Mouse (Mus musculus): Measurements from ENCODE around the gene Gm20388. TPM values are rescaled to one million over a fixed set of nuclear protein-coding genes. Genes with fewer than 3 reads are reported as not detected.
A peak's percentile ranks its signal among the peaks of the same experiment; 100 is the strongest.

Gene Gm20388
- total and polyA plus RNA-seq, 2 experiments from 2014 or later: 51.3 TPM; not detected in 1

DNA sequence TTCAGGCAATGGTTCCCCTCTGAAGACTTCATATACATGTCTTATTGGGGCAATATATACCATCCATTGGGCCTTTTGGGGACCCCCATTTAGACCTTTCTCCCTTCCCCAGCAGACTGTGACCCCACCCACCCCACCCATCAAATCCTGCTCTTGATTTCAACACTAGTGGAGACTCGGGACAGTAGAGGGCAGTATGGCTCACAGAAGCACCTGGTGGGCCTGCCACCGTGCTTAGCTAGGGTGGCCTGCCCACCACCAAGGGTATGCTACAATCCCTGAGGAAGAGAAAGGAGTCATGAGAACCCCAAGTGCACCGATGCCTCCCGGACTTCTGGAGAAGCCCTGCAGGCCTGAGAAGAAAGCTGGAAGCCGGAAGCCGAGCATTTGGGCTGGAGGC is 2428.2 kb downstream of the Gm20388 start:
- Histone ChIP-seq H3K36me3 (ENCODE audit: insufficient read depth) (no peaks in the 10 kb centered on the region), H3K27me3 (ENCODE audit: insufficient read depth, low read length) (peaks cover 32% of the 10 kb centered on the region), H3K9me3 (ENCODE audit: low read length) (no peaks in the 10 kb centered on the region), H3K4me1 (ENCODE audit: insufficient read depth) (0 out of 2 replicates have a peak, but pooled peaks cover 7% of the 10 kb centered on the region), H3K27ac (ENCODE audit: low read depth, low read length) (no peak overlapping the region), H3K4me2 (ENCODE audit: low read depth) (no peak overlapping the region), H3K4me3 (ENCODE audit: low read depth, low read length) (no peak overlapping the region), H3K9ac (no peak overlapping the region)
- no peak for DNase-seq
- WGBS: 55% methylated on average over 6 of the region's 6 CpGs
- no peak for ATAC-seq
- TF ChIP-seq CTCF (IDR thresholded peaks at IDR 0.05; ENCODE audit: low read depth): 0 out of 2 replicates have a peak, but pooled peaks have one; percentile 30

DNA sequence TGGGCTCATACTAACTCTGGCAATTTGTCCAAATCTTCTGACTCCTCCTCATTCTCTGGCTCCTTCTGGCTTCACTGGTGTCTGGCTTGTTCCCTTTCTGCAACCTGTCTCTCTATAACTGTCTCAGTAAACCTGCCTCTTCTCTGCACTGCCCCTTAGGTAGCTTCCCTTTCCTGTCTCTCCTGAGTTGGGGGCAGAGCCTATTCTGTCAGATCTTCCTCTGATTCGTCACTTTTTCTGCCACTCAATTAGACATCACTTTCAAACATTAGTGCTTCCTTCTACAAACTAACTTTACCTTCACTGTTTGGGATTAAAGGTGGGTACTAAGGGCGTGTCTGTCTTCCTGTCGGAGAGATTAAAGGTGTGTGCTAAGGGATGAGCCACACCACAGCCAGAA is 2430.1 kb downstream of the Gm20388 start:
- peaks cover 25% of the 10 kb centered on the region for H3K27me3 ChIP-seq (ENCODE audit: insufficient read depth, low read length)
- DNase-seq (no peak), ATAC-seq (no peak)
- no peak overlapping the region for H3K4me3 ChIP-seq (ENCODE audit: low read depth, low read length)
- H3K9me3 ChIP-seq (ENCODE audit: low read length): no peaks in the 10 kb centered on the region
- H3K4me1 ChIP-seq (ENCODE audit: insufficient read depth): 0 out of 2 replicates have a peak, but pooled peaks cover 7% of the 10 kb centered on the region
- no peaks in the 10 kb centered on the region for H3K36me3 ChIP-seq (ENCODE audit: insufficient read depth)
- no peak overlapping the region for H3K27ac ChIP-seq (ENCODE audit: low read depth, low read length)
- 85% methylated on average over 3 of the region's 3 CpGs for WGBS
- no peak overlapping the region for H3K9ac ChIP-seq
- TF ChIP-seq CTCF (IDR thresholded peaks at IDR 0.05; ENCODE audit: low read depth): no peak
- no peak overlapping the region for H3K4me2 ChIP-seq (ENCODE audit: low read depth)

DNA sequence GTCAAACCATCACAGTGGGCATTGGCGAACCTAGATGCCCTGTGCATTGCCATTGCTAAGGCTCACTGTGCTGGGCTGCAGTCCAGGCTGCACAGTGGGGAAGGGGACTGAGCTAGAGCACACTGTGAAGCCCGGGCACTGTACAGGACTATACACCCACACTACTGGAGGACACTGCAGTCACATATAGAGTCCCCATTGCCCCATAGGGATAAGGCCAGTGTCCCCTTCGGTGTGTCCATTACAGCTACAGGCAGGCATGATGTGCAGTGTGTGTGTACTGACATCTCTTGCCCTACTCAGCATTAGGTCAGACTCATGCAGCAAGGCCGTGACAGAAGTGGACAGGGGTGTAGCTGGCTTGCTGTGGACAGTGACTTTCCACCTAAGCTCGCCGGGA is 2431.1 kb downstream of the Gm20388 start:
- no peak overlapping the region for H3K4me3 ChIP-seq (ENCODE audit: low read depth, low read length)
- DNase-seq: no peak
- H3K27me3 ChIP-seq (ENCODE audit: insufficient read depth, low read length): peaks cover 19% of the 10 kb centered on the region
- ATAC-seq: no peak
- H3K27ac ChIP-seq (ENCODE audit: low read depth, low read length): no peak overlapping the region
- 0 out of 2 replicates have a peak, but pooled peaks cover 2% of the 10 kb centered on the region for H3K4me1 ChIP-seq (ENCODE audit: insufficient read depth)
- no peaks in the 10 kb centered on the region for H3K9me3 ChIP-seq (ENCODE audit: low read length)
- no peak overlapping the region for H3K9ac ChIP-seq
- WGBS: 81% methylated on average over 6 of the region's 6 CpGs
- H3K36me3 ChIP-seq (ENCODE audit: insufficient read depth): no peaks in the 10 kb centered on the region
- no peak overlapping the region for H3K4me2 ChIP-seq (ENCODE audit: low read depth)
- TF ChIP-seq CTCF (IDR thresholded peaks at IDR 0.05; ENCODE audit: low read depth): no peak

DNA sequence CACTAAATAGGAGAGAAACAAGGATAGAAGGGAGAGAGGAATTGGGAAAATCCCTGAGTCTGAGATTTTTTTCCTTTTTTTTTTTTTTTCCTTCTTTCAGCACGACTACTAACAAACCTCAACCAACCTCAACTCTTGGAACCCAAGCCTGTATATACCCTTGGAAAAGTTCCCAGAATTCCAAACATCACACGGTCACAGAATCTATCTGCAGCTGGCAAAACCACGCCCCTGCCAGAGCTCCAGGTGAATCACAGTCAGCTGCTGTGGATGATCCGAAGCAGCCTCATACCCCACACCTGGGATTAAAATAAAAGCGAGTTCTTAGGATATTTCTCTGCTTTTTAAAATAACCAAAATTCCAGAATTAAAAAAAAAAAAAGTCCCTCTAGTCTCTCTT is 2431.7 kb downstream of the Gm20388 start:
- ATAC-seq (no peak), DNase-seq (no peak)
- Histone ChIP-seq H3K27me3 (ENCODE audit: insufficient read depth, low read length) (peaks cover 14% of the 10 kb centered on the region), H3K4me1 (ENCODE audit: insufficient read depth) (0 out of 2 replicates have a peak, but pooled peaks cover 1% of the 10 kb centered on the region), H3K27ac (ENCODE audit: low read depth, low read length) (no peak overlapping the region), H3K9me3 (ENCODE audit: low read length) (no peaks in the 10 kb centered on the region), H3K36me3 (ENCODE audit: insufficient read depth) (no peaks in the 10 kb centered on the region), H3K4me2 (ENCODE audit: low read depth) (no peak overlapping the region), H3K4me3 (ENCODE audit: low read depth, low read length) (no peak overlapping the region), H3K9ac (no peak overlapping the region)
- no peak for TF ChIP-seq CTCF (IDR thresholded peaks at IDR 0.05; ENCODE audit: low read depth)
- WGBS: 41% methylated on average over 5 of the region's 5 CpGs

DNA sequence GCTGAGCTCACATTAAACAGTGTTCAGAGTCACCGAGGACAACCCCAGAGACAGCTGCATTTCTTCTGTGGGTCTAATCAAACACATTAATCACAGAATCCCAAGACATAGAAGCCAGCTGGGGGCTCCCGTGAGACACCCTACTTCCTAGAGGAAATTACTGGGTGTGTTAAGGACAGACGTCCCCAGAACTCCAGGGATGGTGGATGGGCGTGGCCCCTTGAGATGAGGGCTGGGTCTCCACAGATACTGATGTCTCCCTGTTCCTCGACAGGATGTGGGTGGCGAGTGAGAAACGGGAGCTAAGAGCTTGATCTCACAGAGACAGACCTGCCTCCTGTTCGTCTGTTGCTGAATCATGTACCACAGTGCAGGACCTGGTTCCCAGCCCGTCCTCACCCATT is 2432.2 kb downstream of the Gm20388 start:
- Histone ChIP-seq H3K9me3 (ENCODE audit: low read length) (no peaks in the 10 kb centered on the region), H3K4me2 (ENCODE audit: low read depth) (peak overlapping the region; percentile 38; the same call in 1 of the 2 replicates), H3K9ac (no peak overlapping the region), H3K27me3 (ENCODE audit: insufficient read depth, low read length) (peaks cover 10% of the 10 kb centered on the region), H3K4me1 (ENCODE audit: insufficient read depth) (0 out of 2 replicates have a peak, but pooled peaks cover 6% of the 10 kb centered on the region), H3K36me3 (ENCODE audit: insufficient read depth) (no peaks in the 10 kb centered on the region), H3K27ac (ENCODE audit: low read depth, low read length) (no peak overlapping the region), H3K4me3 (ENCODE audit: low read depth, low read length) (0 out of 2 replicates have a peak overlapping the region, but pooled peaks have one; percentile 13)
- peak; percentile 37 for DNase-seq
- TF ChIP-seq CTCF (IDR thresholded peaks at IDR 0.05; ENCODE audit: low read depth): no peak; the same call in 1 of the 2 replicates
- WGBS: 11% methylated on average over 9 of the region's 9 CpGs
- peak; percentile 42; the same call in 1 of the 2 replicates for ATAC-seq

DNA sequence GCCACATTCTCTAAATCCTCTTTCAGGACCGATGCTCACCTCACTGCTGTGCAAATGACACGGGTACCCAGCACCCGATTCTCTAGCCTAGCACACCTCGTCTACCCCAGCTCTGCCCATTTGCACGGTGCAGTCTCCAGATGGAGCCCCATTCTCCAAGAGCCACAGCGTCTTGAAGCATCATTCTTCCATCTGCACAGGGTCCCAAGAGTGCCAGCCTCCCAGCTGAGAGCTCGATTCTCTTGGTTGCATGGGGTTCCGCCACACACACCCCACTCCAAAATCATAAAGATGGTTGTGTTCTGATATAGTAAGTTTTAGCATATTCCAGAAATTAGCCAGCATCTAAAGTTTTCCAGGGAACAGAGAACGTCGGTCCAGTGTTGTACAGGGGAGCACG is 2432.7 kb downstream of the Gm20388 start:
- Histone ChIP-seq H3K27ac (ENCODE audit: low read depth, low read length) (no peak overlapping the region), H3K4me3 (ENCODE audit: low read depth, low read length) (peak overlapping the region; percentile 13), H3K36me3 (ENCODE audit: insufficient read depth) (no peaks in the 10 kb centered on the region), H3K4me2 (ENCODE audit: low read depth) (peak overlapping the region; percentile 38), H3K4me1 (ENCODE audit: insufficient read depth) (0 out of 2 replicates have a peak, but pooled peaks cover 8% of the 10 kb centered on the region), H3K9me3 (ENCODE audit: low read length) (no peaks in the 10 kb centered on the region), H3K9ac (no peak overlapping the region), H3K27me3 (ENCODE audit: insufficient read depth, low read length) (peaks cover 4% of the 10 kb centered on the region; the same call in 1 of the 2 replicates)
- TF ChIP-seq CTCF (IDR thresholded peaks at IDR 0.05; ENCODE audit: low read depth): no peak
- ATAC-seq (0 out of 2 replicates have a peak, but pooled peaks have one; percentile 17), DNase-seq (peak; percentile 22)
- WGBS: 2% methylated on average over 11 of the region's 11 CpGs

DNA sequence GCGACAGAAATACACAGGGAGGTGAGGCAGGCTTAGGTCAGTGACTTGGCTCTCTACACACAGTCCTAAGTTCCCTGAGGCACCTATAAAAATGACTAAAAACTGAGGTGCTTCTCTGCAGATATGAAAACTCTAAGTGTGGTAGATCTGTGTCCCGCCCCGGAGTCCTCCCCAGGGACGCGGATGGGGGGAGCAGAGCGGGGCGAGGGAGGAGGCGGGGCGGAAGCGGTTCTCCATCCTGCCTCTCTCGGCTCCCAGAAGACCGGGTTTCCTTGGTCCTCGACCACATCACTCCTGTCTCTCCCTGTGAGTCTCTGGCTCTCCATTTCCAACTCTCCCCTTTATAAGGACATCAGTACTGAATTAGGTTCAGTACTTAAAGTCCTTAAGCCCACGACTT is 2433.1 kb downstream of the Gm20388 start:
- H3K9ac ChIP-seq: 0 out of 2 replicates have a peak overlapping the region, but pooled peaks have one; percentile 2
- H3K27me3 ChIP-seq (ENCODE audit: insufficient read depth, low read length): 0 out of 2 replicates have a peak, but pooled peaks cover 3% of the 10 kb centered on the region
- no peaks in the 10 kb centered on the region for H3K9me3 ChIP-seq (ENCODE audit: low read length)
- no peak overlapping the region for H3K27ac ChIP-seq (ENCODE audit: low read depth, low read length)
- WGBS: under 1% methylated on average over 13 of the region's 14 CpGs
- no peak for TF ChIP-seq CTCF (IDR thresholded peaks at IDR 0.05; ENCODE audit: low read depth)
- DNase-seq (no peak), ATAC-seq (peak; percentile 16; the same call in 1 of the 2 replicates)
- 0 out of 2 replicates have a peak, but pooled peaks cover 8% of the 10 kb centered on the region for H3K4me1 ChIP-seq (ENCODE audit: insufficient read depth)
- H3K4me3 ChIP-seq (ENCODE audit: low read depth, low read length): peak overlapping the region; percentile 13
- H3K4me2 ChIP-seq (ENCODE audit: low read depth): peak overlapping the region; percentile 38
- H3K36me3 ChIP-seq (ENCODE audit: insufficient read depth): no peaks in the 10 kb centered on the region

Measured in forebrain, postnatal 0 days (tissue).